Mouse (Mus musculus) cerebellum, postnatal 14 days (tissue): ENCODE results near the gene Duox1.

Experiments
- DNase-seq, 2 experiments: peaks; one replicate each; pipeline ENCODE4 v3.0.0; 2021; ENCODE audit warnings: mixed read lengths in 2 of 2

Duox1 gene

DNA sequence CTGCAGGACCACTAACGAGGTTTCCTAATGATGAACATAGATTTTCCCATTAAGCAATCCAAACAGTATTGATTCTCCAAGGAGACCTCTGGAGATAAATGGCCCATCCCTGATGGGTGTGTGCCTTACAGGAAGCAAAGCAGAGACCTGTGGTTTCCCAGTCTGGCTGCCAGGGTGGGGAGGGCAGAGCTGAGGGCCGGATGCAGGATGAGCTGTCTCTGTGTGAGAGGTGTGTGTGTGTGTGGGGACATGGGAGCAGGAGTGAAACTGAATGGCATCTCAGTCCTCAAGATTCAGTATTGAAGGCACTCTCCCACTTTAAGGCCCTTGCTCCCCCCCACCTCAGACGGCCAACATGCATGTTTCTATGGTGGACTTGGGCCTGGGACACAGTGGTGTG lies 40.7 kb downstream of the Duox1 start:
- peak; percentile 28 to 37 for DNase-seq

DNA sequence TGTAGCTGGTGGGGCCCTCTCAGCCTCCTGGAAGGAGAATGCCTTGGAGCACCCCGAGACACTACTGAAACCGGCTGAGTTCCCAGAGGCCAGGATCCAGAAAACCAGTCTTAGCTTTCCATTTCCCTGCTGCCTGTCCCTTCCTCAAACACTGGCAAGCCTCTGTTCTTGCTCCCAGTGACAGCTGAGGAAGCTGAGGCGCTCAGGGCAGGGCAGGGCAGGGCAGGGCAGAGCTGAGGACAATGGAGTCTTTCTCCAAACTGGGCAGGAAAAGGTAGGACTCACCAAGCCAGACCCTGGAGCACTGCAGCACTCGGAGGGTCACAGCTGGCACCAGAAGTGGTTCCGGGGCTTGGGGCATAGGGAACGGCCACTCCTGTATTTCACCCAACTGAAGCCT lies 44.8 kb downstream of the Duox1 start:
- peak in 1 of 2 experiments; percentile 20 for DNase-seq

GRCm38 (mm10) chr2:122361181-122361580 lies 45.7 kb downstream of the Duox1 start:
- peak in 1 of 2 experiments; percentile 35 for DNase-seq

GRCm38 (mm10) chr2:122361868-122362621 lies 46.6 kb downstream of the Duox1 start:
- peak; percentile 65 to 75 for DNase-seq

- peak; percentile 58 to 61 for DNase-seq
Observed at GRCm38 (mm10) chr2:122362622-122363523, 47.4 kb downstream of the Duox1 start.

DNA sequence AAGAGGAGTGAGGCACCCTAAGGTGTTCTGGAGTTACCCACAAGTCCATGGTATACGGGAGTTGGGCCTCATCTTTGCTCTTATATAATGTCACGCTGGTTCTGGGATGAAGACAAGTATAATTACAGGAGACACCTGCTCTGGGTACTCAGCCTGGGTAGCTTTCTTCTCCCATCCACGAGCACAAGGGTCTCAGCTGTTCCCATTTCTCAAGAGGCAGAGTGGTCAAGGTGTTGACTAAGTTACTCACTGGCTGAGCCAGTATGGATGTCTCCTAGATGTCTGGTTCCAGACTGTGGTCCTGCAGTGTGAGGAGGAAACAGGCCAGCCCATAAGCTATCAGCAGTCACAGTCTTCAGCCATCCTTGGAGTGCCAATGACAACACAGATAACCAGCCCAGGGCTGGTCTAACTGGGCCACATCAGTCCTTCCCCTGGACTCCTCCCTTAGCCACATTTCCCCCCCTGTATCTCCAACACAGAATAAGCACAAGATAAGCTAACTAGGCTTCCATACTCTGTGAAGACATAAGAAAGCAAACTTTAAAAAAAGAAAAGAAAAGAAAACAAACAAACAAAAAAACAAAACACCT lies 49.0 kb downstream of the Duox1 start:
- DNase-seq = peak in 1 of 2 experiments; percentile 38

- peak; percentile 56 to 63 for DNase-seq
Observed at GRCm38 (mm10) chr2:122365244-122365866, 49.9 kb downstream of the Duox1 start.

- peak; percentile 93 to 98 for DNase-seq
Observed at GRCm38 (mm10) chr2:122366039-122366438, 50.6 kb downstream of the Duox1 start.

DNA sequence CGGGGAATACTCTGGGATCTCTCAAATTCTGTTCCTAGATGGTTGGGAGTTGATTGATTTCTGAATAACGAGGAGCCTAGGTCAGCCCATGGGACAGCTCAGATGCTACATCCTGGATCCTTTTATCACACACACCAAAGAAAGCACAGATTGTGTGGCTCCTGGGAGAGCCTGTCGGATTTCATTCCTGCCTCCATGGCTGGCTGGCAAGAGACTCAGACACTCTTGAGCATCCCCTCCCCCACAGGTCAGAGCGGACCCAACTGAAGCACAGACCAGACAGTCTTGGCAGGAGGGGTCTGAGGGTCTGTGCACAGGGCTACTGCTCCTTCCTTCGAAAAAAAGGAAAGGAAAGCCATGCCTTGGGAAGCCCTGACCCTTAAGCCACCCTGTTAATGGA lies 51.2 kb downstream of the Duox1 start:
- peak; percentile 88 to 91 for DNase-seq

GRCm38 (mm10) chr2:122367181-122367580 lies 51.7 kb downstream of the Duox1 start:
- peak; percentile 78 to 82 for DNase-seq

- DNase-seq = peak in 1 of 2 experiments; percentile 45
Observed at GRCm38 (mm10) chr2:122367701-122368080, 52.2 kb downstream of the Duox1 start.

GRCm38 (mm10) chr2:122368081-122368971 lies 52.9 kb downstream of the Duox1 start:
- peak; percentile 57 to 68 for DNase-seq

- peak; percentile 97 for DNase-seq
Observed at GRCm38 (mm10) chr2:122368995-122369739, 53.7 kb downstream of the Duox1 start, which contains the start of gene Shf. Gene Shf, minus strand, starts transcription at chr2:122369162.

DNA sequence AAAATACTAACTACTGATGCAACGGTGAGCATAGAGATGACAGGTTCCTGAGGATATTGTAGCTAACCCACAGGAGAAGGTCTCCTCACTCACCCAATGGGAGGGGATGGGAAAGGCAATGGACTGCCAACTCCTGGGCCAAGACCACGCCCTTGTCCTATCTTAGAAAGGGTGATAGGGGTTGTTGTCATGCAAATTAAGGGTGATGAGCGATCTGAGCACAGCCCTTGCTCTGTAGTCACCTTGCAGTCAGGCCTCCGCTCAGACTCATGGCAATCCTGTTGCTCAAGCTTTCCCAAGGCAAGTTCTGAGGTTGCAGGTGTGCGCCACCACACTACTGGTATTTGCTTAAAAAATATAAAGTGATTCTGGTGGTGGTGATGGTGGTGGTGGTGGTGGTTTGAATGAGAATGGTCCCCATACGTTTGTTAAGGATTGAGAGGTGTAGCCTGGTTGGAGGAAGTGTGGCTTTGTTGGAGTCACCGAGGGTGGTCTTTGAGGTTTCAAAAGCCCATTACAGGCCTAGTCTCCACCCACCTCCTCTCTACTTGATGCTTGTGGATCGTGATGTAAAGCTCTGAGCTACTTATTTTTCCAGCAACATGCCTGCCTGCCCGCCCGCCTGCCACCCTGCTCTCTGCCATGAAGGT lies 54.8 kb downstream of the Duox1 start:
- DNase-seq = peak; percentile 7 to 25

DNA sequence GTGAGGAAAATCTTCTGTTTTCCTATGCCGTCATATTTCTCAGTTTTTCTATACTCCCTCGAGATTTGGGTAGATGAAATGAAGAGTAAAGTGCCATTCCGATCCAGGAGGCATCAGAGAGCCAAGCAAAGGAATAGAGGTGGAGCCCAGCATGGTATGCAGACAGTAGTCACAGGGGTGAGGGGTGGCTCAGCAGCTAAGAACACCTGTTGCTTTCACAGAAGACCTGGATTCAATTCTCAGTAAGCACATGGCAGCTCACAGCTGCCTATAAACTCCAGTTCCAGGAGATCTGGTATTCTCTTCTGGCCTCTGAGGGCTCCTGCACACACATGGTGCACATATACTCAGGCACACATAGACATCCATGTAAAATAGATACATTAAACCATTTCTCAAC lies 56.6 kb downstream of the Duox1 start:
- no peak for DNase-seq

DNA sequence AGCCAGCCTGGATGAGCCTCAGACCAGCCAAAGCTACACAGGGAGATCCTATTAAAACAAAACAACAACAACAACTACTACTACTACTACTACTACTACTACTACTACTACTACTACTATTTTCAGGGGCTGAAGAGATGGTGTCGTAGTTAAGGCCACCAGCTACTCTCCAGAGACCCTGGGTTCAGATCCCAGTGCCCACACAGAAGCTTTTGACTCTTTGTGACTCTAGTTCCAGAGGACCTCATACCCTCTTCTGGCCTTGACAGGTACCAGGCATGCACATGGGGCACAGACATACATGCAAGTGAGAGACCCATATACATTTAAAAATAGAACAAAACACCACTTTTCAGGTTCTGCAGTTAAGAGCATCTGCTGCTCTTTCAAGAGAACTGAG lies 57.1 kb downstream of the Duox1 start:
- no peak for DNase-seq

DNA sequence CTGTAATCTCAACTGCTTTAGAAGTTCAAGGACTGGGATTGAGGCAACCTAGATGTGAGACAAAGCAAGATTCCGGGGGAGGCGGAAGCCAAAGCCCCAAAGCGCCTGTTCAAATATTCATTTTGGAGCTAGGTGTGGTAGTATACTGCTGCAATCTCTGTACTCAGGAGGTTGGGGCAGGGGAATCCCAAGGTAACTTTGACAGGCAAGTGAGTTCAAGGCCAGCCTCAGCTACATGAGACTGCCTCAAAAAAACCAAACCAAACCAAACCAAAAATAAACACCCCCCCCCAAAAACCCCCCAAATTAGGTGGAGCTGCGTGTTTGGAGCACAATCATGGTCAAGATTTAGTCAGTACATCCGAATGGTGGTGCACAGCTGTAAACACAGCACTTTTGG lies 58.5 kb downstream of the Duox1 start:
- DNase-seq = peak in 1 of 2 experiments; percentile 15

- peak in 1 of 2 experiments; percentile 60 for DNase-seq
Observed at GRCm38 (mm10) chr2:122374666-122375331, 59.3 kb downstream of the Duox1 start.

GRCm38 (mm10) chr2:122375391-122375991 lies 60.0 kb downstream of the Duox1 start:
- peak; percentile 98 to 99 for DNase-seq
